Mouse (Mus musculus) embryo, embryonic 11 days (tissue): Measurements from ENCODE around the gene Itsn1.
A peak's percentile ranks its signal among the peaks of the same experiment; 100 is the strongest.

ENCODE experiments used
- DNase-seq: peaks from one replicate; pipeline ENCODE4 v3.0.0-alpha.2; 2015

The Itsn1 gene

DNA sequence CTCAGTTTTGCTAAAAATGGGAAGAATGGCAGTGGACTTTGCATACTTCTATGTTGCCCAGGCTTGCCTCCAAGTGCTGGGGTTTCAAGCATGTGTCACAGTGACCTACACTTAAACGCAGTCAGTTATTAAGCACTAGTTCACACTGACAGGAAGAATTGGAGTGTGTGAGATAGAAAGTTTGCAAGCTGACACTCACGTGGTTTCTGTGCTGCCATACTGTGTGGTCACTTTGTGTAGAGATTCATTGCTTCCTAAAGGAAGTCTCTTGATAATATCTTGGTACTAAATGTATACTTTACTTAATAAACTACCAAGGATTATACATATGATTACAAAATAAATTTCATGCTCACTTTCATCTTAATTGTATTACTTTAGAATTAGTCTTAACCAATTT is 3.7 kb downstream of the Itsn1 start:
- no peak for DNase-seq

DNA sequence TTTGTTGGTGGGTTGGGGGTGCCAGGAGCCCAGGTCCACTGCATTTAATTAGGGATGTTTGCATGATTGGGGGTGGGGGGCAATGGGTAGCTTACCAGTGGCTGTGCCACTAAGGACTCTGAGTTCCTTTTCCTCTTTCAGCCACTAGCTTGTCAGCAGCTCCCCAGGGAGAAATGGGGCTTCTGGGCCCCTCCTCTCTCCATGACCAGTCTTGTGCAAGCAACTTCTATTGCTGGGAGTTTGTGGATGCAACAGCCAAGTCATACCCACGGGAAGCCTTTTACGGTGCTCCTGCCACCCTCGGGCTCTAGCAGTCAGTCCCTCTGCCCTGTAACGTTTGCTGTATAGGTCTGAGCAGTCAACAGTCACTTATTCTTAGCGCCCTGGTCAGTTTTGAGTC is 5.7 kb downstream of the Itsn1 start:
- DNase-seq: no peak

DNA sequence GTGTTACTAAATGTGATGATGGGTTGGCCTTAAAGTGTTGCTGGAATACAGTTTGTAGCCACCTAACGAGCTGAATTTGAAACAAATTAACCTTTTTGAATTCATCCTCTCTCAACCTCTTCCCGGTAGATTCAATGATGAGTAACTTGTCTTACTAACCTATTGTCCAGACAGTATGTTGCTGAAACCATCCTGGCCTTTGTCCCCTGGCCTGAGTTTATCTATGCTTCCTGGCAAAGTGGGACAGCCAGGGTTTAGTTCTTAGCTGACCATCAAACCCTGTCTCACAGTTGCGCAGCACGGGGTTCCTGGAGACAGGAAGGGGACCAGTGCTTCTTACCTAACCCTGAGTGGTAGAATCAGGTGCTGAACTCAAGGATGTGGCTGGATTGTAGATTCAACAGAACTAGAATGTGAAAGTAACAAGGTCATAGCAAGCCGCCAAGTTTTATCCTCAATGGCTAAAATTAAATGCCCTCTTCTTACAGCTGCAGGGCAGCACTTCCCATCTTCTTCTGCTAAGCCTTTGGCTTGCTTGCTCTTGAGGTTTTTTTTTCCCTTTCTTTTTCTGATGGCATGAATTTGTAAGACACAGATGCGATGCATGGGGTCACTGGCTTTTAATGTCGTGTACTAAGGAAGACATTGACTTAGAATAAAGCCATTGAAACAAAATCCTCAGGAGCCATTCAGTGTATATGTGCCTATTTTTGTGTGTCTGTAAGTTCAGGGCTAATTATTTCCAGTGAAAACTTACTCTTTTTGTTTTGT is 7.2 kb downstream of the Itsn1 start:
- DNase-seq: no peak

DNA sequence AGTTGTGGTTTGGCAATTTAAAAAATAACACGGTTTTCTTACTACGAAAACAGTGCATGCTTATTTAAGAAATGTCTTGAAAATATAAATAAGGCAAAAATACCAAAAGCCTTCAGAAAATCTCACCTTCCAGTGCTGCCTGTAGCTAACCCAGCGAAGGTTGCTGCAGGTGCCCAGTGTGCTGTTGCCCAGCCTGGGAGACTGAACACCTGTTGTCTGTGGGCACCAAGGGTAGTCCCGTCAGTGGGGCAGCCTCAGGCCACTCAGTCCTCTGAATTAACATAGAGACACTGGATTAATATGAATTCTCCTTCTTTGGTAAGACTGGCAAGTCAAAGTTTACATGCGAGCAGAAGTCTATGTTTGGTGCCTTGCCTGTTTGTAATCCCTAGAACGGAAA is 9.4 kb downstream of the Itsn1 start:
- DNase-seq: no peak

DNA sequence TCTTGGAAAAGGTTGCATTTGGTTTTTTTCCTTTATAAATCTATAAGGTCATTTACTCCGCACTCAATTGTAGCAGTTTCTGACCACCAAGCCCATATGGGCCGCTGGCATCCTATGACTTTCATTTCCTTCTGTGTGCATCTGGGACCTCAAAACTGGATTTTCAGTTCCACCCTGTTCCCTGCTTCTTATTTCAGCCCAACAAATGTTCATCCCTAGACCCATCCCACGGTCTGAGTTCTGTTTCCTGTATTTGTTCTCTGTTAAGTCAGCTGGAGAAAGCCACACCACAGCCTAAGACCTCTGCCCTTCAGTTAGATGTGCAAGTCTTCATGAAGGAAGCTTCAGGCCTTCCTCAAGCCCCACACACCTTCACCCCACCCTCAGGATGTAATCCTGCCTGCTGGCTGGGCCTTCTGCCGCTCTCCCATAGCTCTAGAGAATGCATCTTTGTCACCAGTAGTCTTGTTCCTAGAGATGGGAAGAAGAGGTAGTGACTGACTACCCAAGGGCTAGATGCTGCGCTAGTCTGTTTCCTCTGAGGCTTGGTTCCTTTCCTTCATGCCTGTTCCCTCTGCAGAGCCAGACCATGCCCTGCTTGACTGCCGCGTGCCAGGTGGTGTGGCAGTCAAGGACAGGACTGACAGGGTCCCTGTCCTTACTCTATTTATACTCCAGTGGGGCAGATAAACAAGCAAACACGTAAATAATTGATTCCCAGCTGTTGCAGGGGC is 11.3 kb downstream of the Itsn1 start:
- no peak for DNase-seq

DNA sequence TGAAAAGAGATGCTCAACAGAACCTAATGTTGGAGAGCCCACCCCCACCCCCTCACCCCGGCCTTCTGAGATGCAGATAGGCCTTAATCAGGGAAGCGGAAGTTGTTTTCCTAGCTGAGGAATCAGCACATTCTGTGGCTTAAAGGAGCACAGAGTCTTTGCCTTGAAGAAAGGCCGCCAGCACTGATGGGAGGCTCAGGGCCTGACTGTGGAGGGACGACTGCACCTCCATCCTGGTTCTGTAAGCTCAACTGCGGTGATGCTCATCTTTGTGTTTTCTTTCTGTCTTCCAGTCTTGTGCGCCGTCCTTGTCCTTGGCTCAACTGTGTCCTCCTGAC is 11.8 kb downstream of the Itsn1 start:
- DNase-seq: no peak

DNA sequence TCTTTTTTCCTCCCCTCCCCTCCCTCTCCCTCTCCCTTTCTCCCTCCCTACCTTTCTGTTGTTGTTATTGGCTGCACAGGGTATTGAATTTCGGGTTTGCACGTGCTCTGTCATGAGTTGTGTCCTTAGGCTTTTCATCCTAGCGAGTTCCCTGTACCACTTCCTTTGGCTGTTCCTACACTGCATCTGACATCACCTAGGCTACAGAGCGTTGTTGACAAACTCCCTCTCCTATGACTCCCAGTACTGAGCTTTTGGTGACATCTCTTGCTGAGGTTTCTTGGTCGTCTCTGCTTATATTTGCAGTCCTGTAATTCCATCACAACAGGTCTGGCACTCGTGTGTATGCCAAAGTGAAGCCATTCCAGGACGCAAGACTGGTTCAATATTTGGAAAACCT is 14.0 kb downstream of the Itsn1 start:
- no peak for DNase-seq

DNA sequence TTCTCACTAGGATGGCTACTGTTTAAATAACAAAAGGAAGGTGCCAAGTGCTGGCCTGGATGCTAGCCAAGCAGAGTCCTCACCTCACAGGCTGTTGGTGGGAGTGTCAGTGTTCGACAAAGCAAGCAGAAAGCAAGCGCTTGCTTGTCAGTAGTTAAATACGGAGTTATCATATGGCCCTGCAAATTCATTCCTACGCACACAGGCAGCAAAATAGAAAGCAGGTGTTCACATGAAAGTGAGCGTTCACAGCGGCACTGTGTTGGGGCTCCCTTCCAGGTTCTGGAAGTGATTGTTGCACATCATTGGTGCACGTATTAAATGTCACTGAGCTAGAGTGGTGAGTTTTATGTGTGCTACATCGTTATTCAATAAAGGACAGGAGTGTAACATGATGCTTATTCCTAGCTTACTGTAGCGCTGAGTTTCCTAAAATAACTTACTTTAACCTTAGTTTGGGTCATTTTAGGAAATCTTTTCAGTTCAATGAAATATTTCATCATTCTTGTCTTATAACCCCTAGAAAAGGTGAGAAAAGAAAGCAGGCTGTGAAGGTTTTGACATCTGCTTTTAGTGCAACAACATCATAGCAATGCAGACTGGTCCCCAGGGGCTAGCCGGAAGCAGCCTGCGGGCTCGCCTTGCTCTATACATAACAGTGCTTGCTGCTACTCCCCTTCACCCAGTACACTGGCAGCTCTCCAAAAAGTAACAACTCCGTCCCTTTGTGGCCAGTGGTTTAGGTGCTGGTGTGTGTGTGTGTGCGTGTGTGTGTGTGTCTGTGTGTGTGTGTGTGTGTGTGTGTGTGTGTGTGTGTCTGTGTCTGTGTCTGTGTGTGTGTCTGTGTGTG is 17.2 kb downstream of the Itsn1 start:
- DNase-seq: peak; percentile 83

DNA sequence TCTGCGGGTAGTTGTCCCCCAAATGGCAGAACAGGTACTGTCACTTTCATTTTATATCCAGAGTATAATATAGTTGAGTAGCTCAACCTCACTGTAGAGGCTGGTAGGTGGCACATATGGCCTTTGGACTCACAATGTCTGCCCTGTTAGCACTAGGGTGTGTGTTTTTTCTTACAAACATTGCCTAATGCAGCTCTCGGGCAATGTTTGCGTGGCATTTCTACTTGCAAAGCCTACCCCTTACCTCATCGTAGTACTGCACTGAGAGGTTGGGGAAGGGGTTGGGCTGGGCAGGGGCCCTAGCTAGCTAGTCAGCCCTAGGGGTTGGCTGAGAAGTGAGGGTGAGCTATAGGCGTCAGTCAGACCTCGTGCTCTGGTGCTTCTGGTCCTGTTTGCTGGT is 18.5 kb downstream of the Itsn1 start:
- no peak for DNase-seq

DNA sequence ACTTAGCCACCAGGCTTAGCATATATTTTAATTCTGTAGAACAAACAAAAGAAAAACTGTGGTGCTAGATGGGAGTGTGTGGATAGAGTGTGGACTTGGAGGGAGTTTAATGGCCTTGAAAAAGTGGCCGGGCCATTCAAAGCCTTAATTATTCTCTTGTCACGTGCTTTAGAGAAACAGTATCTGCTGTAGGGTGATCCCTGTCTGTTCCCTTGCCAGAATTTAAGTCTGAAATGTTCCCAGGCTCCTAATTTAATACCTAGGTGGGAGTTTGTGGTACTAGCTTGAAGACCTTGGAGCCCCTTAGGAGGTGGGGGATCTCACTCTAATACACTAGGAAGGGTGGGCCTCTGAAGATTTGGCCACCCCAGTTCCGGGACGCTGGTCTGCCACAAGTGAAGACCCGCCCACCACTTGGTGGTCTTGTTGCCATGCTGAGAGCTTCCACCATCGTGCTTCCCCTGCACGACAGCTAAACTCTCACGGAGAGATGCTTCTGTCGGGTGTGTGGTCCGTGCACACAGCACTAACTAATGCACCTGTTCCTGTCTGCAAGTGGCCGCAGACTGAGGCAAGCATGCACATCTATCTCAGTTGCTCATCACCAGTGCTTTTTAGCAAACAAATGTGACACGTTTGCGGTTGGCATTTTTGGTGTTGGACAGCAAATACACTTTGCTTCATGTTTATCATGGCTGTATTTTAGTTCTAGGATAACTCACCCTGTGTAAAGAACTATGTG is 22.7 kb downstream of the Itsn1 start:
- no peak for DNase-seq

DNA sequence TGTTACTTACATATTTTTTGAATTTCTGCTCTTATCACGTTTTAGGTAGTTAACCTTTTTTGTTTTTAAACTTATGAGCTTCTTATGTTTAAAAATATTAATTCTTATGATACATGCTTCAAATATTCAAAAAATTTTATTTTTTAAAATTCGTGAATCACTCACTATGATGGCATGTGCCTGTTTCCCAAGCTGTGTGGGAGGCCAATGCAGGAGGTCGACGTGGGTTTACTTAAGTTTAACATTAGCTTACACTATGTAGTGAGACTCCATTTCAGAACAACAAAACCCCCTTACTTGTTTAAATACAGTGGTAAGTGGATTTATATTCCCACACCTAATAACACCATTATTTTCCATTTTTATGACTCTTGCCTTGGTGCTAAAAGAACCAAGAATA is 24.5 kb downstream of the Itsn1 start:
- DNase-seq: no peak

DNA sequence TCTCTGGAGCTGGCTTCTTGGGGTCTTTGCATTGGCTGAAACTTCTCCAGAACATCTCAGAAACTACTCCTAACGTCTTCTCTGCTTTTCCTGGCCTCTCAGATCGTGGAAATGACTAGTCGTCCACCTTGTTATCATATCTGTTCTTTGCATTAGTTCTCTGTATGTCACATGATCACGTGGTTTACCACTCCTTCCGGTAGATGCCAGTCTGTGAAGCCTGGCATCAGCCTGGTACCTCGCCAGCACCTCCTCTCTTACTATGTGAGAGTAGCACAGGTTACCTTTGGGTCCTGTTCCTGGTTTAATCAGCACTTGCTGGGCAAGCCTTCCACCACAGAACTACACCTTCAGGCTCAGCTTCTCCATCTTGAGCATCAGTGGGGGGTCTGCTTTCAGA is 25.9 kb downstream of the Itsn1 start:
- no peak for DNase-seq

DNA sequence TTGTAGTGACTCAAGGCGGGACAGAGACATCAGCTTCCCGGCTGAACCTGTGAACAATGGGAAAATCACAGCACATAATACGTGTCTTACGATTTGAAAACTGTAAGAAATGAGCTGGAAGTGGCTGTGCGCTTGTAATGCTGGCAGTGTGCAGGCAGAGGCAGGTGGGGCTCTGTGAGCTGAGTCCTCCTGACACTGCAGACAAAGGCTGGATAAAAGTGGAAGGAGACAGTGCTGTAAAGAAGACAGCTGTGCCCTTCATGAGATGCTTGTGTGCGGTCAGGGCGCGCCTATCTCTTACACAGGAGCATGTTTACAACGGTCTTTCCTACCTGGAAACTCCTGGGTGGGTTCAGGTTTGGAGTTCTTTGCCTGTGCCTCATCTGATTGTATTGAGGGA is 32.1 kb downstream of the Itsn1 start:
- no peak for DNase-seq

DNA sequence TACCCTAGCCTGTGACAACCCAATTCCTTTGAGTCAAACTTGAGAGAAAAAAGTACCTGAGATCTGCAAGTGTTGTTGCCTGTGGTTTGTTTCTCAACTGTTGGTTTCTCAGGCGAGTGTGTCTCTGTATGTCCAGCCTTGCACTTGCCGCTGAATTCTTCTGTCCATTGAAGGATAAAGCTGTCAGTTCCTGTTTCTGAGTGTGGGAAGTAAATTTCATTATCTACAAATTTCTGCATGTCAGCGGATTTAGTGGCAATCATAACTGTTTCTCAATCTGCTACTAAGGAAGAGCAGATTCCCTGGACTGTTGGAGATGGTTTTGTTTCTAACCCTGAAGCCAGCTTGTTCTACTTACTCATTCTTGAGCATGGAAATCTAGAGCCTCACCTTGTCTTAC is 32.7 kb downstream of the Itsn1 start:
- DNase-seq: no peak

DNA sequence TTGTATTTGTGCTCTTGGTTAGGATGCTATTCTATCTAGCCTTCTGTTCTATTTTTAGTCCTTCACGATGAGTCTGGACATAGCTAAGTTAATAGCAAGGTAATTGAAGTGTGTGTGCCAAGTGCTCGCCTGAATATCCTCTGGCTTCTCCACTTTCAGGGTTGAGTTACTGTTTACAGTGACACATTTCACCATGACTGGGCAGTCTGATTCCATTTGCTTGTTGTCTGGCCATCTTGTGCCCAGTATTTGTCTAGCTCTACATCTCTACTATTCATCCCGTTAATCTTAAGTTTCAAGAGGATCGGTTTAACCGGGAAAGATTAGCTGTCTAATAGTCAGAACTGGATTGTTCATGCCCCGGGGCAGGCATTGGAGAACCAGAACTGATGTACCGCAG is 33.4 kb downstream of the Itsn1 start:
- no peak for DNase-seq

DNA sequence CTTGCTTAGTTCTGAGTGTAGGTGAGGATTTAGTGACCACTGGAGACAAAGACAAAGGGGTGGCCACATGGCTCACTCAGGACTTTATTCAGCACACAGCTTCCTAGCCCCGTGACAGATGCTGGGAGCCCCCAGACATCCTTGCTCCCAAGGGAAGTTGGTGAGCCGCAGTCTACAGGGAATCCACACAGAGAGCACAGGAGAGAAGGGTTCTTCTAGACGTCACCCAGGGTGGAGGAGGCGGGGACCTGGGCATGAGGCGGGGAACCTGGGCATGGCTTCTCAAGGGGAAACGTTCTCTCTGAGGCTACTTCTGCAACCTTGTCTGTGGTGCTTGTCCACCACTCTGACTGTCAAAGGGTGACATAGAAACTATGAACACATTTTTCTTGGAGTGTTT is 34.9 kb downstream of the Itsn1 start:
- DNase-seq: no peak

DNA sequence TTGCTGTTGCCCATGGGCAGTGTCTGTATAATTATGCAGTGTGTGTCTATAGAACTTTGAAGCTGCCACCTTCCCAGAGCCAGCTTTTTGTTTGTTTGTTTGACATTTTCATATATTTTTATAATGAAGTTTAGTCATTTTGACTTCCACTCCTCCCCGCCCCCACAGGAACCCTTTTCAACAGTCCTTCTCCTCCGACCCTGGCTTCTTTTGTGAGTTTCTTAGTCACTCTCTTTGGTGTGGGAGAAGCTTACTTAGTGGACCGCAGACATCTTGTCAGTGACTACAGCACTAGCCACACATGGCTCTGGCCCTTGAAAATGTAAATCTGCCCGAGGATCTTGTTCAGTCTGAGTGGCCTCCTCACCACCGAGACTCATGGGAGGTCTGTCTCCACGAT is 35.3 kb downstream of the Itsn1 start:
- DNase-seq: no peak

DNA sequence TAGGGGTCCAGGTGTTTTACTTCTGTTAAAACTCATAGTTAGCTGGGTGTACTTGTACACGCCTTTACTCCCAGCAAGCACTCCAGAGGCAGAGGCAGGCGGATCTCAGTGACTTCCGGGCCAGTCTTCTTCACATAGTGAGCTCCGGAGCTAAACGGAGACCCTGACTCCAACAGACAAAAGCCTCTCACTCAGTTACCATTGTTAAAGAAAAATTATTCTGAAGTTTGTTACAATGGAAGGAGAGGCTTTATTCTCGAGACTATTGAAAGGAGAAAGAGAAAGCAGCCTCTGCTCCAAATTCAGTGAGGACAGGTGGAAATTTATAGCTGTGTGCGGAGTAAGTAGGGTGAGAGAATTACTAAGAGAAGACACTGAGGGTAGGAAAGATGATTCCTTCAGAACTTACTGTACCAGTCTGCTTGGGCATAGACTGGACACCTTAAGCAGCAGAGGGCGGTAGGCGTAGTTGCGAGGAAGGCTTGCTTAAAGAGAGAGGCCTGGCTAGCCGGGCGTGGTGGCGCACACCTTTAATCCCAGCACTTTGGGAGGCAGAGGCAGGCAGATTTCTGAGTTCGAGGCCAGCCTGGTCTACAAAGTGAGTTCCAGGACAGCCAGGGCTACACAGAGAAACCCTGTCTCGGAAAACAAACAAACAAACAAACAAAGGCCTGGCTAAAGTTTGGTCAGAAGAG is 36.2 kb downstream of the Itsn1 start:
- DNase-seq: no peak

DNA sequence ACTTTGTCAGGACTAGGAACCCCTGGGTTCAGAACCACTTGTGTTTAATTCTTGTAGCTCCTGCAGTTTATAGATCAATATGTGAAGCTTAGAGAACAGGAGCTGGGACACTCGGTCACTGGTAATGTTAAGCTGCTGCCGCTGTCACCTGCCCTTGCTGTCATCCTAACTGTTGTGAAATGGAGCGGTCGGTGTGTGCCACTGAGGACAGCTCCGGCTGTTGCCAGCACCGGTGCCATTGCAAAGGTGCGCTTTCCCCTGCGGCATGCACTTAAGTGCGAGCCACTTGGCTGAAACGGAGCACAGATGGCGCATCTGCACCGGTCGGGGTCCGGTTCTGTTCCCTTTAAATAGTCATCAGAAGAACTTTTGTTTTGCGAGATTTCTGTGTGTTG is 36.7 kb downstream of the Itsn1 start:
- DNase-seq: no peak

DNA sequence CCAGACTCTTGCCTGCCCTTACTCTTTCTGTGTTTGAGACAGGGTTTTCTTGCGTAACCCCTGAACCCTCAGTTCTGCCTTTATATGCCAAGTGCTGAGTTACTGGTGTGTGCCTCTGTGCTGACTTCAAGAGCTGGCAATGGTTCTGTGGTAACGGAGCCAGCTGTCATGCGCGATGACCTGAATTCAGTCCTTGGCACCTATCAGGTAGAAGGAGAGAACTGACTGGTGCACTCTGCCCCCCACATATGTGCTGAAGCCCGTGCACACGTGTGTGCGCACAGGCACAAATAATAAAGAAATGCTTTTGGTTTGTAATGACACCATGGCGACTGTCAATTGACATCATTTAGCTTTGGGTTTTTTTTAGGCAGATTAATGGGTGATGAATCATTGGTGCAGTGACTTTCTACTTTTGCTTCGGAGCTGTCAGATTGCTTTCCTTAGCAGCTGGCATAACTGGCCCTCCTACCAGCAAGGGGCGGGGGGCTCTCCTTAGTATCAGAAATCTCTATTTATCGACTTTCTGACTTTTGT is 38.2 kb downstream of the Itsn1 start:
- no peak for DNase-seq

DNA sequence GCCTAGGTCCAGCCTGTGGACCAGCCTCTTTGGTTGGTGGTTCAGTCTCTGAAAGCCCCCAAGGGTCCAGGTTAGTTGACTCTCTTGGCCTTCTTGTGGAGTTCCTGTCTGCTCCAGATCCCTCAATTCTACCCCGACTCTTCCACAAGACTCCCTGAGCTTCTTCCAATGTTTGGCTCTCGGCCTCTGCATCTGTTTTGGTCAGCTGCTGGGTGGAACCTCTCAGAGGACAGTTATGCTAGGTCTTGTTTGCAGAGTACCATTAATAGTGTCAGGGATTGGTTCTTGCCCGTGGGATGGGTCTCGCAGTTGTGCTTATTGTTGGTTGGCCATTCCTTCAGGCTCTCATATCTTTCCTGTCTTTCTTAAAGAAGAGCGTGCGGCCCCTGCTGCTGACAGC is 39.5 kb downstream of the Itsn1 start:
- DNase-seq: no peak

DNA sequence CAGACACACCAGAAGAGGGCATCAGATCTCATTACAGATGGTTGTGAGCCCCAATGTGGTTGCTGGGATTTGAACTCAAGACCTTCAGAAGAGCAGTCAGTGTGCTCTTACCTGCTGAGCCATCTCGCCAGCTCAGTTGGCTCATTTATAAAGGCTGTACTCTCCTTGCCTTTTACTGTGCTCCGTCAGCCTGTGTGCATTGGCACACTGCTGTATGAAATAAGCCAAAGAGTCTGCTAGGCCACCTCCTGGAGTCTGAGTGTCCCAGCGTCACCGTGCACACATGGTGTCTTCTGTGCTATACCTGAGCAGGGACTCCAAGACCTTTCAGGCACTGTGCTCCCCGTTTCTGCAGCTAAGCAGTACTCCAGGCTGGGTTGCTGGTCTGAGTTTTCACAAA is 40.8 kb downstream of the Itsn1 start:
- no peak for DNase-seq
